Mouse (Mus musculus) embryonic fibroblast, embryonic 13.5 days (primary cell): ENCODE measurements at regions not wholly inside any gene's neighbourhood (a gene's known extent, or its start where the extent isn't known, plus 50 kb on each side); places are given as distances from the start of the nearest gene placed in this dataset.

Experiments
- CTCF ChIP-seq: IDR thresholded peaks from 2 replicates; pipeline ENCODE4 v1.5.1; 2011; ENCODE audit warnings: mild to moderate bottlenecking, control low read depth, low read length, moderate library complexity, borderline replicate concordance; ENCODE audit not compliant: insufficient read depth
- POLR2A ChIP-seq: IDR thresholded peaks from 2 replicates; pipeline ENCODE4 v1.6.1; 2011; ENCODE audit warnings: low read depth, mild to moderate bottlenecking, control low read depth, low read length, moderate library complexity

GRCm38 (mm10) chr14:120762168-120762567 lies 148.9 kb upstream of the Ipo5 start:
- TF ChIP-seq CTCF: no peak
- TF ChIP-seq POLR2A: no peak
